Comparison of ENCODE assay signal across 27 mouse cellular contexts in the genomic region with DNA sequence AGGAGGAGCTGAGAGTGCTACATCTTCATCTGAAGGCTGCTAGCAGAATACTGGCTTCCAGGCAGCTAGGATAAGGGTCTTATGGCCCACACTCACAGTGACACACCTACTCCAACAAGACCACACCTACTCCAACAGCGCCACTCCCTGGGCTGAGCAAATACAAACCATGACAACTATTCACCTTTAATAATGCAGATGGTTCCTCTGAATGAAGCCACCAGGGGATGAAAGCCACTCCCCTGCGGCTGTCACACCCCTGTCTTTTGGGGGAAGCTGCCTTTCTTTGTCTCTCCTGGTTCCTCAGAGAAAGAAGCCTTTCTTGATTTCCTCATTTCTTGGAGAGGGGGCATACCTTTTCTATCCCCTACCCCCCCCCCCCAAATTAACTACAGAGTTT.
"Had no signal": no experiment of that assay in that cellular context is flagged by ENCODE, and none has a peak within 500 bp of the region (broad histone marks: within the 10 kb centered on the region; RNA-seq: fewer than 3 reads in every experiment).

No protein-coding gene starts in this region.

- H3K4me2 ChIP-seq: heart, embryonic 11.5 days; heart, embryonic 13.5 days; heart, embryonic 15.5 days; hindbrain, embryonic 13.5 days; hindbrain, embryonic 15.5 days; kidney, embryonic 15.5 days; limb, embryonic 12.5 days; liver, embryonic 11.5 days; liver, embryonic 13.5 days; liver, embryonic 15.5 days had no signal

- H3K36me3 ChIP-seq: heart, embryonic 13.5 days; heart, embryonic 15.5 days; hindbrain, embryonic 13.5 days; hindbrain, embryonic 15.5 days; kidney, embryonic 15.5 days; limb, embryonic 10.5 days; limb, embryonic 12.5 days; liver, embryonic 13.5 days; liver, embryonic 15.5 days had no signal

- H3K4me1 ChIP-seq: heart, embryonic 13.5 days; heart, embryonic 15.5 days; hindbrain, embryonic 13.5 days; hindbrain, embryonic 15.5 days; kidney, embryonic 15.5 days; limb, embryonic 10.5 days; limb, embryonic 12.5 days; liver, embryonic 13.5 days; liver, embryonic 15.5 days had no signal

- H3K9me3 ChIP-seq: heart, embryonic 13.5 days; heart, embryonic 15.5 days; hindbrain, embryonic 13.5 days; hindbrain, embryonic 15.5 days; kidney, embryonic 15.5 days; limb, embryonic 10.5 days; limb, embryonic 12.5 days; liver, embryonic 13.5 days; liver, embryonic 15.5 days had no signal

- ATAC-seq: hindbrain, postnatal 0 days; intestine, embryonic 16.5 days had no signal

- H3K4me3 ChIP-seq: heart, embryonic 13.5 days; heart, embryonic 15.5 days; hindbrain, embryonic 13.5 days; hindbrain, embryonic 15.5 days; kidney, embryonic 15.5 days; layer of hippocampus, adult 2 months; left cerebral cortex, adult 2 months; limb, embryonic 10.5 days; limb, embryonic 12.5 days; liver, embryonic 13.5 days; liver, embryonic 15.5 days had no signal

- H3K27me3 ChIP-seq: heart, embryonic 13.5 days; heart, embryonic 15.5 days; hindbrain, embryonic 13.5 days; hindbrain, embryonic 15.5 days; kidney, embryonic 15.5 days; limb, embryonic 12.5 days; liver, embryonic 13.5 days; liver, embryonic 15.5 days had no signal

- H3K9ac ChIP-seq: heart, embryonic 13.5 days; heart, embryonic 15.5 days; hindbrain, embryonic 13.5 days; hindbrain, embryonic 15.5 days; kidney, embryonic 15.5 days; limb, embryonic 12.5 days; liver, embryonic 13.5 days; liver, embryonic 15.5 days had no signal

- H3K27ac ChIP-seq: heart, embryonic 13.5 days; heart, embryonic 15.5 days; hindbrain, embryonic 13.5 days; hindbrain, embryonic 15.5 days; hindbrain, postnatal 0 days; kidney, embryonic 15.5 days; kidney, postnatal 0 days; layer of hippocampus, adult 2 months; left cerebral cortex, adult 2 months; limb, embryonic 10.5 days; limb, embryonic 12.5 days; liver, embryonic 13.5 days; liver, embryonic 15.5 days had no signal

- DNase-seq: gastrocnemius, postnatal 14 days; gastrocnemius, postnatal 36 days; heart, adult 18-20 months; heart, postnatal 14 days; heart, postnatal 36 days; kidney, adult 11 months; kidney, adult 2 months; kidney, adult 9 months; kidney, postnatal 14 days; kidney, postnatal 4 days; liver; liver, embryonic 13.5 days had no signal
